Mouse (Mus musculus) mouse trophoblast stem cell (cell line): ENCODE measurements around the gene Dmp1.

Experiments used
- in situ Hi-C, 2 experiments: fragments of 300-500 bp; cut with MseI, MboI; formaldehyde crosslinking; loops; 2 replicates in 1 of 2; 3 replicates in 1 of 2; pipeline ENCODE4 v1.15.1; 2025

The Dmp1 gene

GRCm38 (mm10) chr5:104261908-104262461 lies 59.6 kb downstream of the Dmp1 start:
- in situ Hi-C loops, result no loop called here

- in situ Hi-C loops, result no loop called here
These were observed 60.8 kb downstream of the Dmp1 start for GRCm38 (mm10) chr5:104263014-104263776.
